Mouse (Mus musculus): Measurements from ENCODE around the gene Cbll1. TPM values are rescaled to one million over a fixed set of nuclear protein-coding genes. Genes with fewer than 3 reads are reported as not detected.
A peak's percentile ranks its signal among the peaks of the same experiment; 100 is the strongest.

Gene Cbll1
- polyA plus RNA-seq, 1 experiment from 2014 or later, result 12.1 TPM

DNA sequence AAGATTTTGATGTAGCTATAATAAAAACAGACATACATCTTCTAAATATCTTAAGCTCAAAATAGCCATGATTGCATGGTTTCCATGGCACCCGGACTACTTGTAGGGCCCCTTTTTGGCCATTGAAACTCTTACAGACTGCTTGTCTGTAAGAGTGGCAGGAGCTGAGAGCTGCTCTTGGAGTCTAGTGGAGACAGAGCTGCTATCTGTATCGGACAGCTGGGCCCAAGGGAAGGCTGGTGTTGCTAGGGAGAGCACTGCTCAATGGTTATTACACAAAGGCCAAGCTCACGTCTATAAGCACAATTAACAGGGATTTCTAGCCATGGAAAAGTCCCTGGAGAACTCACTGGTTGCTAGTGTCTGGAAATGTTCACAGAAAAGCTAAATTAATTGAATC lies 22.0 kb upstream of the Cbll1 start:
- H3K9me3 ChIP-seq, result no peaks in the 10 kb centered on the region
- no peaks in the 10 kb centered on the region for H3K4me1 ChIP-seq (replicated peaks)
- no peak overlapping the region for H3K9ac ChIP-seq (replicated peaks)
- H3K27ac ChIP-seq, result no peak overlapping the region
- ATAC-seq (ENCODE audit: insufficient number of reproducible peaks, insufficient read depth, low FRiP score, low TSS enrichment, low read depth), result no peak
- H3K4me2 ChIP-seq, result no peak overlapping the region
- no peak overlapping the region for H3K4me3 ChIP-seq (replicated peaks)
- H3K36me3 ChIP-seq, result no peaks in the 10 kb centered on the region
- 77% methylated on average over 3 of the region's 3 CpGs for WGBS
- H3K27me3 ChIP-seq, result no peaks in the 10 kb centered on the region

DNA sequence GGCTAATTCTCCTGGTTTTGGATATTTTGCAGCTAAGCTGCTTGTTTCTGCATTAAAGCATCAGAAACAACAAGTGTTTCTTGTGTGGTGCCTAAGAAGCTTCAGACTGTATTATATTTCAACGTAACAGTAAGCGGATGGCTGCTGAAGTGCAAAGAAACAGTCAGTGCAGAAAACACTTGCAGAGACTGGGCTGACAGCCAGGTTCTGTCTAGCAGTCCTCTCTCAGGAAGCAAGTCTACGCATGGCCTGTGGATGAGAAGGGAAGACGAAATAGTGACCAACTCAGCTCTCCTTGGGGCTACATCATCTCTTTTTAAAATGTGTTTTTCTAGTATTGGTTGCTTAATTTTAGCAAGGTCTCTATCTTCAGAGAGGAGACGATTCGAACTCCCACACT lies 20.7 kb upstream of the Cbll1 start:
- no peak overlapping the region for H3K27ac ChIP-seq
- no peak for ATAC-seq (ENCODE audit: insufficient number of reproducible peaks, insufficient read depth, low FRiP score, low TSS enrichment, low read depth)
- H3K4me2 ChIP-seq, result no peak overlapping the region
- H3K4me1 ChIP-seq (replicated peaks), result no peaks in the 10 kb centered on the region
- H3K9ac ChIP-seq (replicated peaks), result no peak overlapping the region
- no peak overlapping the region for H3K4me3 ChIP-seq (replicated peaks)
- WGBS, result 84% methylated on average over 6 of the region's 6 CpGs
- H3K27me3 ChIP-seq, result no peaks in the 10 kb centered on the region
- H3K9me3 ChIP-seq, result no peaks in the 10 kb centered on the region
- no peaks in the 10 kb centered on the region for H3K36me3 ChIP-seq

DNA sequence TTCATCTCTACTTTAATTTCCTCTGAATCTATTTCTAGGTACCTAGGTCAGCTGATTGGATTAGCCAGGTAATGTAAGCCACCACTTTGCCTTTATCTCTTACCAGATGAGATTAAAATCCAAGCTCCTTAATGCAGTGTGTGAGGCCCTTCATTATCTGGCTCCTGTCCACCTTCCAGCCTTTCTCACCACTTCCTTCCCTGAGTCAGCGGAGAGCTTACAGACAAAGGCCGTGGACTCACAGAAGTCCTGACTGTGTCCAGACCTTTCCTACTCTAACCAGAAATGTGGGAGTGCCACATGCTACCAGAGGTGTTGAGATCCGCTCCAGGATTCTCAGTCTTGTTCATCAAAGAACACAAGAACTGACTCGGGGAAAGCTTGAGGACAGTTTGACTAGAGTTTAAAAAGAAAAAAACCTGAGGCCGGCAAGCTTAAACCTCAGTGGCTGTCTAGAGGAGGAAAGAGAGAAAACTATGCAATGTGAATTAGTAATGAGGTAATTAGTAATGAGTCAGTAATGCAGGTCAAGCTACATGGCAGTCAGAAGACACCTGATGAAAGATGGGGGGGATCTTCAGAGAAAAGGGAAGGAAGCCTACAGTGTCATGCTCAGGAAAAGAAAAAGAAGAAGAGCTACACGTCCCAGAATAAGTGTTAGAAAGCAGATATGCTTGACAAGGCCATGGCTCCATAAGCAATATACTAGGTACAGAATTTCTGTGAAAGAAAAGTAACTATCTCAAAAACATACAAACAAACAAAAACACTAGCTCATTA lies 14.5 kb upstream of the Cbll1 start:
- no peak for ATAC-seq (ENCODE audit: insufficient number of reproducible peaks, insufficient read depth, low FRiP score, low TSS enrichment, low read depth)
- 83% methylated on average over 6 of the region's 6 CpGs for WGBS

DNA sequence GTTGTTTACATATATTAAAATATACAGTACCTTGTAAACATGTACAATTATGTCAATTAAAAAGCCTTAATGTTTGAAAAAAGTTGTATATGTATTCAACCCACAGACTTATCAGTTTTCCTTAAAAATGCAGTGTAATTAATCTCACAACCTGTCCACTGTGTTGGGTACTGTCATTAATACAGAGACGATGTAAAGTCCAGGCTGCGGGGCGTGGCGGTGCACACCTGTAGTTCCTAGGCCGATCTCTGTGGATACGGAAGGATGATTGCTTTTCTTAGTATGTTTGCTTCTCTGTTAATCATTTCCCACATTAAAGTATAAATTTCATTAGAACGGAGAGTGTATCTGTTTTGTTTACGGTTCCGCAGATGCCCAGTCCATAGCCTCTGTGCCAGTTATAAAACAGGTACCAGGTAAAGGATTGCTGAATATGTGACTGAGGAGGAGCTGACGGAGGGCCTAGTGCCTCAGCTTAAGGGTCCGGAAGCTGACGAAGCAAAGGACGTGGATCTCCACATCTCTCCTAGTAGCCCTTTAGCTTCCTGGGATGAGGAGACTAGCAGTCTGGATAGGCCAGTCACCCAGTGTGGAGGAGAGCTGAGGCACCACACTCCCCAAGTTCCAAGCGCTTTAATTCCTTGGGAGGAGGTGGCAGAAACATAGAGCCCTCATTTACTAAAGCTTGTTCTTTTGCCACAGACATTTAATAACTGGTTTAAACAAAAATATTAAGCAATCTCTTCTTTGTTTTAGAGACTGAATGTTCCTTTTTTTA lies 13.4 kb upstream of the Cbll1 start:
- Histone ChIP-seq H3K4me1 (replicated peaks) (no peaks in the 10 kb centered on the region), H3K27ac (no peak overlapping the region), H3K36me3 (no peaks in the 10 kb centered on the region), H3K9me3 (no peaks in the 10 kb centered on the region), H3K9ac (replicated peaks) (no peak overlapping the region), H3K4me2 (no peak overlapping the region), H3K4me3 (replicated peaks) (no peak overlapping the region), H3K27me3 (no peaks in the 10 kb centered on the region)
- ATAC-seq (ENCODE audit: insufficient number of reproducible peaks, insufficient read depth, low FRiP score, low TSS enrichment, low read depth), result no peak
- WGBS, result 90% methylated on average over 14 of the region's 14 CpGs

More for the DNA sequence above, 14.5 kb upstream of the Cbll1 start:
- Histone ChIP-seq H3K4me3 (replicated peaks) (no peak overlapping the region), H3K9me3 (no peaks in the 10 kb centered on the region), H3K4me1 (replicated peaks) (no peaks in the 10 kb centered on the region), H3K9ac (replicated peaks) (no peak overlapping the region), H3K27ac (no peak overlapping the region), H3K4me2 (no peak overlapping the region), H3K36me3 (no peaks in the 10 kb centered on the region), H3K27me3 (no peaks in the 10 kb centered on the region)

DNA sequence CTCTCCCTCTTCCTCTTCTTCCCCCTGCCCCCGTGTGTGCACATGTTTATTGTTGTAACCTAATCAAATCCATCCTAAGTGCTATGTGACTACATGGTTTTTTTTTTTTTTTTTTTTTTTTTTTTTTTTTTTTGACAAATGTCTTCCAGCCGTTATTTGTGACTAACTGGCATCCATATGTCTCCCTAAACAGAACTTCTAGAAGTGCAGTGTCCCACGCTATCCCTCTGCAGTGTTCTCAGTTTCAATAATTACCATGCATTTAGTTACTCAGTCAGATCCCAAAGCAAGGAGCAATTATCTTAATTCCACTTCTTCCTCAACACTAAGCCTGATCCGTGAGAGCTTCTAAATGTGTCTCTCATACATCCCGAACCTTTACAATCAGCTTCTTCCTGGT lies 11.8 kb upstream of the Cbll1 start:
- Histone ChIP-seq H3K27ac (no peak overlapping the region), H3K4me1 (replicated peaks) (no peaks in the 10 kb centered on the region), H3K9ac (replicated peaks) (no peak overlapping the region), H3K4me2 (no peak overlapping the region), H3K36me3 (no peaks in the 10 kb centered on the region), H3K27me3 (no peaks in the 10 kb centered on the region), H3K4me3 (replicated peaks) (no peak overlapping the region), H3K9me3 (no peaks in the 10 kb centered on the region)
- no peak for ATAC-seq (ENCODE audit: insufficient number of reproducible peaks, insufficient read depth, low FRiP score, low TSS enrichment, low read depth)
- WGBS, result 42% methylated on average over 4 of the region's 5 CpGs

- no peak overlapping the region for H3K9ac ChIP-seq (replicated peaks)
- no peaks in the 10 kb centered on the region for H3K4me1 ChIP-seq (replicated peaks)
- 80% methylated on average over 6 of the region's 6 CpGs for WGBS
- no peak for ATAC-seq (ENCODE audit: insufficient number of reproducible peaks, insufficient read depth, low FRiP score, low TSS enrichment, low read depth)
- H3K4me3 ChIP-seq (replicated peaks), result no peak overlapping the region
- H3K36me3 ChIP-seq, result no peaks in the 10 kb centered on the region
- H3K4me2 ChIP-seq, result no peak overlapping the region
- H3K9me3 ChIP-seq, result no peaks in the 10 kb centered on the region
- H3K27me3 ChIP-seq, result no peaks in the 10 kb centered on the region
- H3K27ac ChIP-seq, result no peak overlapping the region
These were observed 9.1 kb upstream of the Cbll1 start for GRCm38 (mm10) chr12:31508496-31508895.

GRCm38 (mm10) chr12:31507718-31508364 lies 8.4 kb upstream of the Cbll1 start:
- whole genome bisulfite sequencing, result 43% methylated on average over 6 of the region's 6 CpGs
- no peak overlapping the region for H3K4me3 ChIP-seq (replicated peaks)
- no peak for ATAC-seq (ENCODE audit: insufficient number of reproducible peaks, insufficient read depth, low FRiP score, low TSS enrichment, low read depth)
- no peaks in the 10 kb centered on the region for H3K36me3 ChIP-seq
- no peak overlapping the region for H3K4me2 ChIP-seq
- no peak overlapping the region for H3K27ac ChIP-seq
- no peaks in the 10 kb centered on the region for H3K9me3 ChIP-seq
- H3K9ac ChIP-seq (replicated peaks), result no peak overlapping the region
- no peaks in the 10 kb centered on the region for H3K27me3 ChIP-seq
- no peaks in the 10 kb centered on the region for H3K4me1 ChIP-seq (replicated peaks)

DNA sequence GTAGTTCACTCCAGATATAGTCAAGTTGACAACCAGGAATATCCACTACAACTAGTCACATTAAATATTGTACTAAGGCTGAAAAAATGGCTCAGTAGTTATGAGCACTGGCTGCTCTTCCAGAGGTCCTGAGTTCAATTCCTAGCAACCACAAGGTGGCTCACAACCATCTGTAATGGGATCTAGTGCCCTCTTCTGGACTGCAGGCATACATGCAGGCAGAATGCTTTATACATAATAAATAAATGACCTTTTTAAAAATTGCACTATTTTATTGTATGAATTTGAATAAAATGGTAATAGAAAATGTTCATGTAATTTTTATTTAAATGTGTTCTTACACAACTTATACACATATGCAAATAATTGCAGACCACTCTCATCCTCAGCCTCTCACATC lies 3.8 kb upstream of the Cbll1 start:
- no peaks in the 10 kb centered on the region for H3K27me3 ChIP-seq
- peaks cover 10% of the 10 kb centered on the region for H3K4me1 ChIP-seq (replicated peaks)
- no peak overlapping the region for H3K9ac ChIP-seq (replicated peaks)
- H3K36me3 ChIP-seq, result no peaks in the 10 kb centered on the region
- ATAC-seq (ENCODE audit: insufficient number of reproducible peaks, insufficient read depth, low FRiP score, low TSS enrichment, low read depth), result no peak
- no peaks in the 10 kb centered on the region for H3K9me3 ChIP-seq
- no peak overlapping the region for H3K4me2 ChIP-seq
- H3K27ac ChIP-seq, result no peak overlapping the region
- H3K4me3 ChIP-seq (replicated peaks), result no peak overlapping the region

GRCm38 (mm10) chr12:31501266-31501665 lies 1.9 kb upstream of the Cbll1 start:
- no peak for ATAC-seq (ENCODE audit: insufficient number of reproducible peaks, insufficient read depth, low FRiP score, low TSS enrichment, low read depth)
- Histone ChIP-seq H3K9ac (replicated peaks) (no peak overlapping the region), H3K4me2 (no peak overlapping the region), H3K9me3 (no peaks in the 10 kb centered on the region), H3K27me3 (no peaks in the 10 kb centered on the region), H3K4me1 (replicated peaks) (peaks cover 15% of the 10 kb centered on the region), H3K27ac (no peak overlapping the region), H3K4me3 (replicated peaks) (no peak overlapping the region), H3K36me3 (no peaks in the 10 kb centered on the region)
- WGBS, result 58% methylated on average over 4 of the region's 4 CpGs

GRCm38 (mm10) chr12:31500196-31500595 lies 780 bp upstream of the Cbll1 start:
- H3K4me3 ChIP-seq (replicated peaks), result peak overlapping the region; percentile 88
- whole genome bisulfite sequencing, result 6% methylated on average over 12 of the region's 12 CpGs
- peak overlapping the region; percentile 69 for H3K4me2 ChIP-seq
- peak overlapping the region; percentile 87 for H3K27ac ChIP-seq
- 0 out of 2 replicates have a peak, but pooled peaks have one; percentile 1 for ATAC-seq (ENCODE audit: insufficient number of reproducible peaks, insufficient read depth, low FRiP score, low TSS enrichment, low read depth)
- no peaks in the 10 kb centered on the region for H3K27me3 ChIP-seq
- no peaks in the 10 kb centered on the region for H3K36me3 ChIP-seq
- H3K4me1 ChIP-seq (replicated peaks), result peaks cover 15% of the 10 kb centered on the region
- peak overlapping the region; percentile 82 for H3K9ac ChIP-seq (replicated peaks)
- H3K9me3 ChIP-seq, result no peaks in the 10 kb centered on the region

DNA sequence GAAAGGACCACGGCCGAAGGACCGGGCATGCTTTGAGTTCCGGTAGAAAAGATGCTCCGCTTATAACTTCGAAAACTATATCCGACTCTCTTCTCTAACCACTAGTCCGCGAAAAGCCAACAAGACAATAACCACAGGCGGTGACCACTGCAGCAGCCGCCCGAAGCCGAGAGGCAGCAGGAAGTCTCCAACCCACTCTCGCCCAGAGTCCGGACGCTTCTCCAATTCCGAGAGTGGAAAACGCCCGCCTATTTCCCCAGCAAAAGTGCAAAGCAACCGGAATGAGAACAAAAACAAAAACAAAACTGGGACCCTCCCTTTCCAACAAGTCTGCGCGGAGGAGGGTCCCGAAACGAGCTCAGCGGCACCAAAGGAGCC lies 491 bp downstream of the Cbll1 start:
- Histone ChIP-seq H3K9ac (replicated peaks) (peak overlapping the region; percentile 82), H3K9me3 (no peaks in the 10 kb centered on the region), H3K27me3 (no peaks in the 10 kb centered on the region), H3K4me1 (replicated peaks) (peaks cover 15% of the 10 kb centered on the region), H3K27ac (peak overlapping the region; percentile 87), H3K36me3 (peaks cover 6% of the 10 kb centered on the region), H3K4me3 (replicated peaks) (peak overlapping the region; percentile 88), H3K4me2 (peak overlapping the region; percentile 69)
- ATAC-seq (ENCODE audit: insufficient number of reproducible peaks, insufficient read depth, low FRiP score, low TSS enrichment, low read depth), result no peak
- WGBS, result 1% methylated on average over 25 of the region's 25 CpGs
